Mouse (Mus musculus): Measurements from ENCODE around the gene Mis12. TPM values are rescaled to one million over a fixed set of nuclear protein-coding genes. Genes with fewer than 3 reads are reported as not detected.

Mis12 gene
- polyA plus RNA-seq, 1 experiment from 2014 or later, result 48.2 TPM

DNA sequence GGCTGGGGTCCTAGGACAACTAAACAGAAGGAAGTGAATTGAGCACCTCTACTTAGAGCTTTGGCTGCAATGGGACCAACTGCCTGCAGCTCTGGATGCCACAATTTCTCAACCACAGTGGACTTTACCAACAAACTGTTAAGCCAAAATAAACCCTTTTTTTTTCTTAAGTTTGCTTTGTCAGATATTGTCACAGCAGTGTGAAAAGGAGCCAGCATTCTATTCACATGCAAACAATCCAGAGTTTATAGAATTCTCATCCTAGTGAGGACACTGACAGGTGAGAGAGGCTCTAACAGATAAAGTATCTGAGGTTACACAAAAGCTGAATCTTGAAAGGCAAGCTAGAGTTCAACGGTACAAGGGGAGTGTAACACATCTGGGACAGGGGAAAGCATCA is 2.4 kb upstream of the Mis12 start:
- Histone ChIP-seq H3K27ac (ENCODE audit: low read depth) (no peak overlapping the region), H3K4me2 (no peak overlapping the region), H3K36me3 (ENCODE audit: insufficient read depth) (peaks cover 22% of the 10 kb centered on the region), H3K27me3 (ENCODE audit: insufficient read depth, low read length) (no peaks in the 10 kb centered on the region), H3K9ac (no peak overlapping the region), H3K4me3 (ENCODE audit: low read depth, low read length) (no peak overlapping the region), H3K9me3 (ENCODE audit: low read depth, low read length) (no peaks in the 10 kb centered on the region), H3K4me1 (ENCODE audit: insufficient read depth) (peaks cover 11% of the 10 kb centered on the region)
- no peak for TF ChIP-seq CTCF (IDR thresholded peaks at IDR 0.05; ENCODE audit: low read depth)
- 82% methylated on average over 1 of the region's 1 CpGs for WGBS
- ATAC-seq (ENCODE audit: insufficient read depth) (no peak), DNase-seq (no peak)

- Histone ChIP-seq H3K4me2 (peak overlapping the region; percentile 80), H3K4me3 (ENCODE audit: low read depth, low read length) (peak overlapping the region; percentile 86), H3K4me1 (ENCODE audit: insufficient read depth) (peaks cover 11% of the 10 kb centered on the region), H3K27ac (ENCODE audit: low read depth) (peak overlapping the region; percentile 62; the same call in 1 of the 2 replicates), H3K9ac (peak overlapping the region; percentile 89), H3K27me3 (ENCODE audit: insufficient read depth, low read length) (no peaks in the 10 kb centered on the region), H3K36me3 (ENCODE audit: insufficient read depth) (peaks cover 9% of the 10 kb centered on the region; the same call in 1 of the 2 replicates), H3K9me3 (ENCODE audit: low read depth, low read length) (no peaks in the 10 kb centered on the region)
- ATAC-seq (ENCODE audit: insufficient read depth) (peak; percentile 38), DNase-seq (peak; percentile 10)
- TF ChIP-seq CTCF (IDR thresholded peaks at IDR 0.05; ENCODE audit: low read depth), result no peak
- WGBS, result 3% methylated on average over 28 of the region's 28 CpGs
These were observed 803 bp upstream of the Mis12 start for GRCm38 (mm10) chr11:71018416-71019200.

- ATAC-seq (ENCODE audit: insufficient read depth) (no peak), DNase-seq (no peak)
- H3K9ac ChIP-seq, result no peak overlapping the region
- H3K36me3 ChIP-seq (ENCODE audit: insufficient read depth), result peaks cover 46% of the 10 kb centered on the region
- no peak for TF ChIP-seq CTCF (IDR thresholded peaks at IDR 0.05; ENCODE audit: low read depth)
- H3K4me1 ChIP-seq (ENCODE audit: insufficient read depth), result peaks cover 6% of the 10 kb centered on the region; the same call in 1 of the 2 replicates
- H3K9me3 ChIP-seq (ENCODE audit: low read depth, low read length), result no peaks in the 10 kb centered on the region
- H3K4me2 ChIP-seq, result no peak overlapping the region
- no peak overlapping the region for H3K27ac ChIP-seq (ENCODE audit: low read depth)
- no peaks in the 10 kb centered on the region for H3K27me3 ChIP-seq (ENCODE audit: insufficient read depth, low read length)
- 76% methylated on average over 3 of the region's 3 CpGs for WGBS
- H3K4me3 ChIP-seq (ENCODE audit: low read depth, low read length), result no peak overlapping the region
These were observed 8.9 kb downstream of the Mis12 start for GRCm38 (mm10) chr11:71028280-71028679.

- no peak for DNase-seq
- no peak overlapping the region for H3K9ac ChIP-seq
- H3K4me1 ChIP-seq (ENCODE audit: insufficient read depth), result peaks cover 6% of the 10 kb centered on the region; the same call in 1 of the 2 replicates
- no peak overlapping the region for H3K4me3 ChIP-seq (ENCODE audit: low read depth, low read length)
- no peak overlapping the region for H3K27ac ChIP-seq (ENCODE audit: low read depth)
- TF ChIP-seq CTCF (IDR thresholded peaks at IDR 0.05; ENCODE audit: low read depth), result no peak
- ATAC-seq (ENCODE audit: insufficient read depth), result no peak
- H3K4me2 ChIP-seq, result no peak overlapping the region
- no peaks in the 10 kb centered on the region for H3K27me3 ChIP-seq (ENCODE audit: insufficient read depth, low read length)
- H3K36me3 ChIP-seq (ENCODE audit: insufficient read depth), result peaks cover 39% of the 10 kb centered on the region
- H3K9me3 ChIP-seq (ENCODE audit: low read depth, low read length), result no peaks in the 10 kb centered on the region
- 81% methylated on average over 3 of the region's 3 CpGs for WGBS
These were observed 10.2 kb downstream of the Mis12 start for GRCm38 (mm10) chr11:71029403-71030118.

DNA sequence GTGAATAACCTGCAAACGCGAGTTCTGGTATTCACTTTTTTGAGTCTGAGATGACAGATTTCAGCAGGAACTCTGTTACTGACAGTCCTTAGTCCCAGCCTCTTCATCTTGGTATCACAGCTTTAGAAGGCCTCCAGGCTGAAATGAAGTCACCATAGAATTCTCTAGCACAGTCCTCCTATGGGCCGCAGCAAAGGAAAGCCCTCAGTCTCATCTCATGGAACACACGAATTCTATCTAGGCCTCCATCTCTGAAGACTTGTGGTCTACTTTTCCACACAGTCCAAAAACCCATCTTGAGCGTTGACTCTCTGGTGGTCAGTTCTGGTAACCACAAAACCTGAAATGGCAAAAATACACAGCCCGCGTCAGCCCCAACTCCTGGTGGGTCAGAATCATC is 12.7 kb downstream of the Mis12 start:
- peak overlapping the region; percentile 75 for H3K27ac ChIP-seq (ENCODE audit: low read depth)
- 38% methylated on average over 7 of the region's 7 CpGs for WGBS
- ATAC-seq (ENCODE audit: insufficient read depth), result no peak

DNA sequence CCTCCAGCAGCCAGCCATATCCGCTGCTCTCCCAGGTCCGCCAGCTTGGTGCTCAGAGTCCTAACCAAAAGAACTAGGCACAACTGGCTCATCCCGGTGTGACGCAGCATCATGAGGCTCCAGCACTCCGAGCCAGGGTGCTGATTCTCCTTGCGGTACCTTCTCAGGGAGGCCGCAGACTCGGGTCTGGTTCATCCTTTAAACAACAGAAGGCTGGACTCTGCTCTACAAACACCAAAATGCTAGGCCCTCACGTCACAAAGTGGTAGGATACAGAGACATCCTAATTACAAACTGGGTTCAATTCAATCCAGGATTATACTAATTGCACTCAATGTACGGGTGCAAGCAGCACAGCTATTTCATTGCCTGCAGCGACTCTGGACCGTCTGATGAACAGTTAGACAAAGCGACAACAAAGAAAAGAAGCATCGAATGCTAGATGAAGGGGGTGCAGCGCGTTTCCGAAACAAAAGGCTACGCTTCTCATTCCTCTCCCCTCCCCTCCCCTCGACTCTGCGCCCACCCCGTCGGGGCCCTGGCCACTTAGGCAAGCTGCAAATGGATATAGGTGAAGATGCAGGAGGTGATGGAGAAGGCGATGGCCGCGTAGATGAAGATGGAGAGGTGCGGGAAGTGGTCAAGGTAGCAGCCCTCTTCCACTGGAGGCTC is 13.2 kb downstream of the Mis12 start:
- peak overlapping the region; percentile 69 for H3K4me2 ChIP-seq
- peaks cover 6% of the 10 kb centered on the region; the same call in 1 of the 2 replicates for H3K4me1 ChIP-seq (ENCODE audit: insufficient read depth)
- ATAC-seq (ENCODE audit: insufficient read depth) (peak; percentile 3), DNase-seq (peak; percentile 42)
- peak overlapping the region; percentile 75 for H3K27ac ChIP-seq (ENCODE audit: low read depth)
- H3K9me3 ChIP-seq (ENCODE audit: low read depth, low read length), result no peaks in the 10 kb centered on the region
- H3K9ac ChIP-seq, result peak overlapping the region; percentile 70
- peaks cover 8% of the 10 kb centered on the region for H3K36me3 ChIP-seq (ENCODE audit: insufficient read depth)
- H3K27me3 ChIP-seq (ENCODE audit: insufficient read depth, low read length), result no peaks in the 10 kb centered on the region
- no peak for TF ChIP-seq CTCF (IDR thresholded peaks at IDR 0.05; ENCODE audit: low read depth)
- H3K4me3 ChIP-seq (ENCODE audit: low read depth, low read length), result peak overlapping the region; percentile 61
- 5% methylated on average over 26 of the region's 26 CpGs for WGBS

More for the DNA sequence above, 12.7 kb downstream of the Mis12 start:
- Histone ChIP-seq H3K9ac (peak overlapping the region; percentile 70), H3K9me3 (ENCODE audit: low read depth, low read length) (no peaks in the 10 kb centered on the region), H3K4me1 (ENCODE audit: insufficient read depth) (peaks cover 6% of the 10 kb centered on the region; the same call in 1 of the 2 replicates), H3K36me3 (ENCODE audit: insufficient read depth) (peaks cover 14% of the 10 kb centered on the region), H3K4me3 (ENCODE audit: low read depth, low read length) (peak overlapping the region; percentile 61), H3K27me3 (ENCODE audit: insufficient read depth, low read length) (no peaks in the 10 kb centered on the region), H3K4me2 (peak overlapping the region; percentile 69)
- TF ChIP-seq CTCF (IDR thresholded peaks at IDR 0.05; ENCODE audit: low read depth), result no peak
- no peak for DNase-seq

Measured in lung, embryonic 14.5 days (tissue).